In genomic region chr2:109281341-109281690, GRCm38 (mm10) we compare ENCODE assay signal across 7 mouse cellular contexts. TPM values are rescaled to one million over a fixed set of nuclear protein-coding genes. Genes with fewer than 3 reads are reported as not detected.
DNase-seq lines count a peak whose midpoint lies in the region; ATAC-seq and TF ChIP-seq lines count a peak whose summit lies in the region.

No protein-coding gene starts in this region.

- no peak for TF ChIP-seq CTCF in lung, postnatal 0 days (IDR thresholded peaks at IDR 0.05)

- no peaks in the 10 kb centered on the region for H3K9me3 ChIP-seq in lung, postnatal 0 days (ENCODE audit: low read length)
- no peaks in the 10 kb centered on the region for H3K9me3 ChIP-seq in forebrain, embryonic 10.5 days
- H3K9me3 ChIP-seq in limb, embryonic 14.5 days (ENCODE audit: control insufficient read depth, low read length), result no peaks in the 10 kb centered on the region
- H3K9me3 ChIP-seq in stomach, embryonic 14.5 days (ENCODE audit: control insufficient read depth, low read depth, low read length), result no peaks in the 10 kb centered on the region

- DNase-seq in lung, postnatal 0 days (ENCODE audit: low spot score), result no peak
- DNase-seq in lung, postnatal 36 days, result no peak
- DNase-seq in forebrain, embryonic 10.5 days (ENCODE audit: extremely low spot score, low spot score), result no peak
- no peak for DNase-seq in limb, embryonic 14.5 days (ENCODE audit: low spot score)
- DNase-seq in adipocyte (ENCODE audit: low spot score), result no peak
- no peak for DNase-seq in kidney, adult 8-10 months

- WGBS in lung, postnatal 0 days, result 5% methylated on average over 1 of the region's 1 CpGs
- 0% methylated on average over 1 of the region's 1 CpGs for WGBS in forebrain, embryonic 10.5 days
- 0% methylated on average over 1 of the region's 1 CpGs for WGBS in limb, embryonic 14.5 days
- 4% methylated on average over 1 of the region's 1 CpGs for WGBS in stomach, embryonic 14.5 days

- H3K4me2 ChIP-seq in lung, postnatal 0 days (replicated peaks; ENCODE audit: low read depth, low read length), result peak overlapping the region; percentile 90
- H3K4me2 ChIP-seq in limb, embryonic 14.5 days (replicated peaks; ENCODE audit: low read depth, low read length, severe bottlenecking), result peak overlapping the region; percentile 50
- peak overlapping the region; percentile 63 for H3K4me2 ChIP-seq in stomach, embryonic 14.5 days (replicated peaks; ENCODE audit: low read depth, low read length)

- H3K4me1 ChIP-seq in lung, postnatal 0 days (ENCODE audit: insufficient read depth, low read depth, low read length), result peaks cover 3% of the 10 kb centered on the region; the same call in 1 of the 2 replicates
- H3K4me1 ChIP-seq in forebrain, embryonic 10.5 days, result peaks cover 30% of the 10 kb centered on the region
- no peaks in the 10 kb centered on the region for H3K4me1 ChIP-seq in limb, embryonic 14.5 days (ENCODE audit: control insufficient read depth, insufficient read depth, low read length)
- peaks cover 6% of the 10 kb centered on the region; the same call in 1 of the 2 replicates for H3K4me1 ChIP-seq in stomach, embryonic 14.5 days (ENCODE audit: control insufficient read depth, insufficient read depth, low read length)

- no peaks in the 10 kb centered on the region for H3K27me3 ChIP-seq in lung, postnatal 0 days (replicated peaks; ENCODE audit: insufficient read depth, low read length)
- no peaks in the 10 kb centered on the region for H3K27me3 ChIP-seq in forebrain, embryonic 10.5 days (ENCODE audit: poor library complexity, severe bottlenecking)
- no peaks in the 10 kb centered on the region for H3K27me3 ChIP-seq in limb, embryonic 14.5 days (ENCODE audit: control insufficient read depth, insufficient read depth, low read length)
- no peaks in the 10 kb centered on the region for H3K27me3 ChIP-seq in stomach, embryonic 14.5 days (ENCODE audit: control insufficient read depth, insufficient read depth, low read length)

- H3K4me3 ChIP-seq in lung, postnatal 0 days (ENCODE audit: low read depth, low read length), result peak overlapping the region; percentile 85
- H3K4me3 ChIP-seq in forebrain, embryonic 10.5 days, result peak overlapping the region; percentile 82
- peak overlapping the region; percentile 59 for H3K4me3 ChIP-seq in limb, embryonic 14.5 days (replicated peaks; ENCODE audit: low read length)
- H3K4me3 ChIP-seq in stomach, embryonic 14.5 days (ENCODE audit: low read depth, low read length), result peak overlapping the region; percentile 82

- TF ChIP-seq EP300 in lung, postnatal 0 days (IDR thresholded peaks at IDR 0.05), result no peak

- H3K27ac ChIP-seq in lung, postnatal 0 days (ENCODE audit: low read length), result 0 out of 2 replicates have a peak overlapping the region, but pooled peaks have one; percentile 75
- peak overlapping the region; percentile 95 for H3K27ac ChIP-seq in forebrain, embryonic 10.5 days
- H3K27ac ChIP-seq in limb, embryonic 14.5 days (replicated peaks; ENCODE audit: low read depth, low read length), result peak overlapping the region; percentile 63
- peak overlapping the region; percentile 71; the same call in 1 of the 2 replicates for H3K27ac ChIP-seq in stomach, embryonic 14.5 days (ENCODE audit: low read length)

- H3K36me3 ChIP-seq in lung, postnatal 0 days (ENCODE audit: insufficient read depth, low read length), result no peaks in the 10 kb centered on the region
- H3K36me3 ChIP-seq in forebrain, embryonic 10.5 days (replicated peaks), result 0 out of 2 replicates have a peak, but pooled peaks cover 6% of the 10 kb centered on the region
- no peaks in the 10 kb centered on the region for H3K36me3 ChIP-seq in limb, embryonic 14.5 days (ENCODE audit: control insufficient read depth, insufficient read depth, low read length)
- no peaks in the 10 kb centered on the region for H3K36me3 ChIP-seq in stomach, embryonic 14.5 days (ENCODE audit: control insufficient read depth, insufficient read depth, low read length)

- H3K9ac ChIP-seq in lung, postnatal 0 days (replicated peaks; ENCODE audit: low read depth), result peak overlapping the region; percentile 59
- H3K9ac ChIP-seq in limb, embryonic 14.5 days (ENCODE audit: low read depth, low read length, severe bottlenecking), result peak overlapping the region; percentile 65
- H3K9ac ChIP-seq in stomach, embryonic 14.5 days (replicated peaks; ENCODE audit: low read depth, low read length), result peak overlapping the region; percentile 57

- no peak for TF ChIP-seq POLR2A in limb, embryonic 14.5 days (IDR thresholded peaks at IDR 0.05; ENCODE audit: borderline replicate concordance, extremely low read depth, insufficient read depth, insufficient read length)

- ATAC-seq in lung, postnatal 0 days, result no peak
- no peak for ATAC-seq in limb, embryonic 14.5 days (ENCODE audit: low FRiP score, low read depth)
- ATAC-seq in stomach, embryonic 14.5 days (ENCODE audit: insufficient number of reproducible peaks, insufficient read depth, low FRiP score, low read depth), result no peak

RNA-seq across cellular contexts. Expression of gene Mettl15, which starts 0.8 kb away (rescaled TPM):
- 7.5 and 8.9 TPM in 2 replicates for polyA plus RNA-seq in lung, postnatal 0 days (2015; fragmentation: Nextera tagmentation; extraction: Ambion mirVana)
- 9.2 and 9.5 TPM in 2 replicates for polyA plus RNA-seq in forebrain, embryonic 10.5 days (2016; fragmentation: Nextera tagmentation; extraction: Ambion mirVana)
- polyA plus RNA-seq in limb, embryonic 14.5 days (2012; rRNA removed), result 7.7 and 8.5 TPM in 2 replicates
- 9.4 and 10.7 TPM in 2 replicates for polyA plus RNA-seq in limb, embryonic 14.5 days (2014; fragmentation: Nextera tagmentation; extraction: Ambion mirVana)
- polyA plus RNA-seq in stomach, embryonic 14.5 days (2014; fragmentation: Nextera tagmentation; extraction: Ambion mirVana), result 10.5 and 16.7 TPM in 2 replicates

RNA-seq across cellular contexts. Expression of gene Kif18a, which starts 0.8 kb away (rescaled TPM):
- 1.3 and 1.8 TPM in 2 replicates for polyA plus RNA-seq in lung, postnatal 0 days (2015; fragmentation: Nextera tagmentation; extraction: Ambion mirVana)
- 34.4 and 36.8 TPM in 2 replicates for polyA plus RNA-seq in forebrain, embryonic 10.5 days (2016; fragmentation: Nextera tagmentation; extraction: Ambion mirVana)
- polyA plus RNA-seq in limb, embryonic 14.5 days (2012; rRNA removed), result 7.0 and 10.1 TPM in 2 replicates
- 16.0 and 16.5 TPM in 2 replicates for polyA plus RNA-seq in limb, embryonic 14.5 days (2014; fragmentation: Nextera tagmentation; extraction: Ambion mirVana)
- polyA plus RNA-seq in stomach, embryonic 14.5 days (2014; fragmentation: Nextera tagmentation; extraction: Ambion mirVana), result 24.4 and 25.0 TPM in 2 replicates
